Mouse (Mus musculus) liver, adult (tissue): ENCODE measurements around the gene Gm43951.

Experiments used
- GATA4 ChIP-seq: IDR thresholded peaks from 2 replicates; pipeline ENCODE4 v1.6.1; 2014; ENCODE audit warnings: mild to moderate bottlenecking, low read length; ENCODE audit not compliant: insufficient replicate concordance

Gm43951 gene

DNA sequence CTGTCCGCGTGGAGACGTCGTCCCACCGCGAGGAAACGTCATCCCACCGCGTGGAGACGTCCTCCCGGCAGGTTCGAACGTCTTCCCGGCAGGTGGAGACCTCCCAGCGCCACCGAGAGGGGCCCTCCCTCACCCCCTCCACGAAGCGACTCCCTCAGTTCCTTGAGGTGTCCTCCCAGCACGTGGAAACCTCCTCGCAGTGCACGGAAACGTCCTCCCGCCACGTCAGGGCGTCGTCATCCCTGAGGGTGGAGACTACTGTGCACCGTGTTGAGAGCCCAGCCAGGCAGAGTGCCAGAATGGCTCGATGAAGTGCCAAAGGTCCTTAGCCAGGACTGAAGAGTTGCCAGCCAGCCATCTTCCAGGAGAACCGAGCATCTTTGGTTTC lies 8.8 kb upstream of the Gm43951 start, which contains the start of gene Med31:
TSS of gene Med31 (minus strand) at position 183 of the 388 bp plus-strand sequence.
- TF ChIP-seq GATA4 = no peak

GRCm38 (mm10) chr11:72214591-72215409 lies 8.2 kb upstream of the Gm43951 start:
- peak; percentile 20; the same call in 1 of the 2 replicates for TF ChIP-seq GATA4

DNA sequence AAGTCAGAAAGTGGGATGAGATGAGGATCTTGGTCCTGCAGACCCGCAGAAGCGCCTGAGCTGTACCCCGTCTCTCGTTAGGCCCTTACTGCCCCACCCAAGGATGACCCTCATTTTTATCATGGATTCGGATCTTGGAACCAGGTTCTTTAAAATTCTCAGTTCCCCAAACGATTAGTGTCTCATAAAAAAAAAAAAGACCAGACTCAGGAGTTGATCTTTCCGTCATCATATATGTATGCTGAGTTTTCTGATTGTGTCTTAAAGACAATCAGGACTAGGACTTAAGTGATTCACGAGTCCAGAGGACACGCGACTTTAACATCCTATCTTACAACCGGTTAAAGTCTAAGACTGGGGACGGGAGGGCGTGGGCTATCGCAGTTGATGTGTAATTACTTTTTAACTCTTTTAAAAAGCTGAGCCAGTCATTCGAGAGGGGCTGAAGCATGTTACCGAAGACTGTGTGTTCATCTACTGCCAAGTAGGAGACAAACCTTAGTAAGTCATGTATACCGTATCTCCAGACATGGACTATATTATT lies 1.3 kb upstream of the Gm43951 start:
- no peak for TF ChIP-seq GATA4

- TF ChIP-seq GATA4 = no peak
These were observed 679 bp upstream of the Gm43951 start, which contains the start of the genes 4933427D14Rik and Txndc17 for GRCm38 (mm10) chr11:72207204-72207833. Gene 4933427D14Rik (minus strand): TSS chr11:72207459. Gene Txndc17 (plus strand): TSS chr11:72207547.

- no peak for TF ChIP-seq GATA4
These were observed 1.4 kb downstream of the Gm43951 start for GRCm38 (mm10) chr11:72205256-72205655.

DNA sequence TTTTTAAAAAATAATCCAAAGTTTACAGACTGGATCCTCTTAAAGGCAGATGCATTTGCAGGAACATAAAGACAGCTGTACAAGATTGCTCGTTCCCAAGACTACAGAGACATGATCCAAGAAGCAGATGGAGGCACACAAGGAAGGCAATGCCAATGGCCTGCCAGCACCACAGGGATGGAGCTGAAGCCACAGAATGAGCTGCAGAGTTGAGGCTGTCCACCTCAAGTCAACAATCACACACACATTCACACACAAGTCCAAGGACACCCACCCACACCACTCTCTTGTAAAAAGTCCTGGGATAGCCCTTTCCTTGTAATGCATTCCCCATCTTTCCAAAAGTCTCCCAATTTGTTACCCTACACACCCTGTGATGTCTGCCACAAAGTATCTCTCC lies 3.2 kb downstream of the Gm43951 start:
- no peak for TF ChIP-seq GATA4

DNA sequence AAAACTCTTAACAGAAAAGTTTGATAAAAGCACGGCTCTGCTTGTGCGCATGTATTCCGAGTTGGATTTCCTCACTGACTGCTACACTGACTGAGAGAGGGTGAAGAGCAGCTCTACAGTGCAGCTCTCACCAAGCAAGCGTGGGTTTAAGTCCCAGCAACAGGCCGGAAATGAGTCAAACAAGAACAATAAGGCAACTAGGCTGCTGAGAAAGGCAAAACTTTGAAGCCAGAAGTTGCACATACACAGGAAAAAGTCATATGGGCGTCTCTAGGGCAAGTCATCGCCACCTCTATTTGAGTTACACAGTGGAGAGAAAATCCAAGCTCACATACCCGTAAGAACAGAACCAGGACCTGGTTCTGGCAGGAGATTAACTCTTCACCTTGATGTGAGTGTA lies 10.1 kb downstream of the Gm43951 start:
- TF ChIP-seq GATA4 = no peak

DNA sequence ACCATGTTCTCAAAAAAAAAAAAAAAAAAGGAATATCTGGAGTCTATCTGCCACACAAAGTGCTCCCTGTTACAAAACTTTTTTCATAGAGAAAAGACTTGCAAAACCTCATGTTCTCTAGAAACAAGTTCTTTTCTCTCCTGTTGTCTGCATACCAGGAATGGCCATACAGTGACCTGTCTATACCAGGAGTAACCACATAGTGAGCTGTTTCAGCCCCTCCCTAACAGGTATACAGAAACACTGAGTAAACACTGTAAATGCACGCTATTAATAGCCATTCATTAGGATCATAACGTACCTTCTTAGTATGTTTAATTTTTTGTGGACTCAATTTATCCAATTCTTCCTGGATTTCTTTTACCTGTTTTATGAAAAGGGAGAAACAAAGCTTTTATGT lies 12.4 kb downstream of the Gm43951 start:
- TF ChIP-seq GATA4 = no peak

GRCm38 (mm10) chr11:72190857-72191256 lies 15.8 kb downstream of the Gm43951 start:
- TF ChIP-seq GATA4 = no peak

DNA sequence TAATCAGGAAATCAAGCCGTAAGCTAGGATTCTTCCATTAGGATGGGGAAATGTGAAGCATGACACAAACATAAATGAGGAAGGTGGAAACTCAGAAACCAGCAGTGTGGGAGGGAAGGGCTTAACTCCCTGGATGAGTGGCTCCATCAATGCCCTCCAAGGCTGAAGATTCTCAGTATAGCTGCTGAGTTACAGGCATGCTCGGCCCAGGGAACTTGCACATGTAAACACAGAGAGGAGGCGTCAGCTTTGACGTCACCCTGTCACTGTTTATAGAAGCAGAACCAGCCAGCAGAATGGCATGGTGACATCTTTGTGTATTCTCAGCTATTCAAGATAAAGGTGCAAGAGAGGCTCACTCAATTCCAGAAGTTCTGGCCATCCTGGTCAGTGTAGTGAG lies 22.4 kb downstream of the Gm43951 start:
- TF ChIP-seq GATA4 = no peak

DNA sequence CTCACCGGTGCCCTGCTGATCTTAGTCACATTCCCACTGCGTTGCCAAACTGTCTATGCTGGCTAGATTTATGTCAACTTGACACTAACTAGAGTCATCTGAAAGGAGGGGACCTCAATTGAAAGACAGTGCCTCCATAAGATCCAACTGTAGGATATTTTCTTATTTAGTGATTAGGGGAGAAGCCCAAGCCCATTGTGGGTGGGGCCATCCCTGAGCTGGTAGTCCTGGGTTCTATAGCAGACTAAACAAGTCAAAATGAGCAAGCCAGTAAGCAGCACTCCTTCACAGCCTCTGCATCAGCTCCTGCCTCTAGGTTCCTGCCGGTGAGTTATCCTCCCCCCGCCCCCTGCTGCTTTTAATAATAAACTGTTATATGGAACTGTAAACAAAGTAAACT lies 25.5 kb downstream of the Gm43951 start:
- no peak for TF ChIP-seq GATA4

DNA sequence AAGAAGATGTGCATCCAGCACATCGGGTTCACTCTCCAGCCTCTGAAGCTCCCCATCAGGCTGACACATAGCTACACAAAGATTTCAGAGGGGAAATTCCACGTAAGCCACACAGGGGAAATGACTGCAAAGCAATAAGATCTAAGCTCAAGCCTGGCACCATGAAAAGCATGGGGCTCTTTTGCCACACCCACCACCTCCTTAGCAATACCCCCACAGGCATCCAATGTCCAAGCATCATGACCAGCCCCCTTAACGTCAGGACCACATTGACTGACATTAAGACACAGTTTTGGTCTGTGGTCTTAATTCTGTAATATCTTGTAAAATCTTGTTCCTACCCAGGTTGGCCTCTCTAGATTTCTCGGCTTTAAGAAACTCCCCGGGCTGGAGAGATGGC lies 26.1 kb downstream of the Gm43951 start:
- TF ChIP-seq GATA4 = no peak

- TF ChIP-seq GATA4 = no peak
These were observed 30.1 kb downstream of the Gm43951 start for GRCm38 (mm10) chr11:72176553-72176952.

GRCm38 (mm10) chr11:72175966-72176365 lies 30.7 kb downstream of the Gm43951 start:
- TF ChIP-seq GATA4 = no peak

DNA sequence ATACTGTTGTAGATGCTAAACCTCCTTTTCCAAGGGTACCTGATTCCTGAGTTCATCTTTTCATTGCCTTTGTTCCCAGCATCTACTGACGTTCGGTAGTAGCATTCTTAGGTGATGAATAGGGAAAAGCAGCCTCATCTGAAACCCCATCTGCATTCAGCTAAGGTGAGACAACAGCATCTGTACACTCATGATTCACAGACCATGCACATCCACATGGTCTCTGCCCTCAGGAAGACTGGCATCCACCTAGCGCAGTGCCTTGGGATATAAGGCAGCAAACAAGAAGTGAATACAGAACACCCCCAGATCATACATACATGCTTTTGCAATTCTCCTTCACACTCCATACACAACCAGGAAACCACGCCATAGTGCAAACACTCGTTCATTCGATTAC lies 31.9 kb downstream of the Gm43951 start:
- TF ChIP-seq GATA4 = no peak

DNA sequence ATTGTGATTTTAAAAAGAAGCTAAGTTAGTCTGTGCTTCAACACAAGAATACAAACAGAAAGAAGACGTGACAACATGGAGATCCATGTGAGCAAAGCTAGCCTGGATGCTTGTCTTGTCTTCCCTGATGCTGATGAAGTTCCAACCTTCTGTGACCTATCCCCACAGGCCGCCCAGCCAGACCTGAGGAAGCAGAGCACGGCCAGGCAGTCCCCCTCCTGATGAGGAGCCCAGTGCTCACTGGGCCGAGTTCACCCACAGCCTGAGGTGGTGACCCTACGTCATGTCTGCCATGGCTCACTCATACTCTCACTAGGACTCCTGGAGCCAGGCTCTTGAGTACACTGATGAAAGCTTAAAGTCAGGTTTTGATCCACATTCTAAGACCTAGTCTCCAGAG lies 33.1 kb downstream of the Gm43951 start:
- no peak for TF ChIP-seq GATA4
